Mouse (Mus musculus) limb, embryonic 11.5 days (tissue): ENCODE measurements at regions not wholly inside any gene's neighbourhood (a gene's known extent, or its start where the extent isn't known, plus 50 kb on each side); places are given as distances from the start of the nearest gene placed in this dataset.
"Not testable (repeated sequence)": the region's sequence is repeated elsewhere in the genome, so short reads cannot be mapped to it uniquely, and the experiment has no call there.

Experiments
- ATAC-seq: fragments of 200-750 bp; cut with Nextera tagmentation; 2 replicates; pipeline ENCODE4 v1.8.0; 2017; ENCODE audit warnings: low read depth; ENCODE audit not compliant: insufficient number of reproducible peaks, low FRiP score, low TSS enrichment
- DNase-seq: peaks from one replicate; pipeline ENCODE4 v3.0.0-alpha.2; 2015; ENCODE audit warnings: low spot score
- H3K27ac ChIP-seq: fragments of 300-500 bp; sonication (generic); replicated peaks from 2 replicates; pipeline ENCODE4 v1.5.1; 2014; ENCODE audit warnings: low read depth, mild to moderate bottlenecking, low read length
- H3K27me3 ChIP-seq: fragments of 300-500 bp; sonication (generic); 2 replicates; pipeline ENCODE4 v1.6.1; 2014; ENCODE audit warnings: mild to moderate bottlenecking, low read length, mixed read lengths; ENCODE audit not compliant: control insufficient read depth, insufficient read depth
- H3K36me3 ChIP-seq: fragments of 300-500 bp; sonication (generic); 2 replicates; pipeline ENCODE4 v1.6.1; 2014; ENCODE audit warnings: mild to moderate bottlenecking, low read length, moderate library complexity, mixed read lengths; ENCODE audit not compliant: control insufficient read depth, insufficient read depth
- H3K4me1 ChIP-seq: fragments of 300-500 bp; sonication (generic); 2 replicates; pipeline ENCODE4 v1.6.1; 2014; ENCODE audit warnings: low read length, mixed read lengths; ENCODE audit not compliant: control insufficient read depth, insufficient read depth
- H3K4me2 ChIP-seq: fragments of 300-500 bp; sonication (generic); 2 replicates; pipeline ENCODE4 v1.6.1; 2014; ENCODE audit warnings: low read depth, mild to moderate bottlenecking, moderate library complexity; ENCODE audit not compliant: severe bottlenecking
- H3K4me3 ChIP-seq: fragments of 300-500 bp; sonication (generic); 2 replicates; pipeline ENCODE4 v1.5.1; 2014; ENCODE audit warnings: low read depth, low read length
- H3K9ac ChIP-seq: fragments of 300-500 bp; sonication (generic); 2 replicates; pipeline ENCODE4 v1.6.1; 2014; ENCODE audit warnings: mild to moderate bottlenecking, low read length
- H3K9me3 ChIP-seq: fragments of 300-500 bp; sonication (generic); 2 replicates; pipeline ENCODE4 v1.6.1; 2016; ENCODE audit warnings: low read length; ENCODE audit not compliant: control insufficient read depth
- WGBS: fragments of 180-500 bp; shearing (Covaris S2); extraction: QIAGEN DNeasy Blood & Tissue Kit; methylation state at CpG from one replicate; pipeline ENCODE4 v1.1.7; 2014; 5-methylcytosine and 5-hydroxymethylcytosine counted together

DNA sequence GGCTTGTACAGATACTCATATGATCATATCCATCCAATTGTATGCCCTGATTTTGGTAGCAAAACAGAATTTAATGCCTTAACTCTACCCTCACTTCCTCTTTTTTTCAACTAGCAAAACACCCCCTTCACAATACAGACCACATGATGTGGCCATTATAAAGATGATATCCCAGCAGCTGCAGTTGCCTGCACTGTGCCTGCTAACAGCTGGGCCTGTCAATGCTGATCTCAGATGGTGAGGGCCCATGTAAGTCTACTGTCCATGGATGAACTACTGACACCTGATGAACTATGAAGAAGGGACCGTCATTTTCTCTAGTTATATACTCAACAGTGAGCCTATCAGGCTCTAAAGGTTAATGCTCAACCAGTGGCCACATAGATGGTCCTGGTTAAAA lies 191.8 kb upstream of the Fmr1 start:
- ATAC-seq (no peak), DNase-seq (no peak)
- Histone ChIP-seq H3K4me2 (no peak overlapping the region), H3K9ac (no peak overlapping the region), H3K4me3 (no peak overlapping the region), H3K36me3 (no peaks in the 10 kb centered on the region), H3K4me1 (no peaks in the 10 kb centered on the region), H3K9me3 (no peaks in the 10 kb centered on the region), H3K27ac (no peak overlapping the region), H3K27me3 (no peaks in the 10 kb centered on the region)
- WGBS = 93% methylated on average over 1 of the region's 1 CpGs

- H3K27me3 ChIP-seq, H3K27ac ChIP-seq, H3K4me1 ChIP-seq, H3K9ac ChIP-seq, H3K4me3 ChIP-seq, DNase-seq, H3K36me3 ChIP-seq, H3K4me2 ChIP-seq, H3K9me3 ChIP-seq, ATAC-seq: not testable (repeated sequence)
- WGBS = 52% methylated on average over 1 of the region's 1 CpGs
Measured at GRCm38 (mm10) chrX:68492052-68492451, 186.3 kb upstream of the Fmr1 start.

- H3K36me3 ChIP-seq = no peaks in the 10 kb centered on the region
- H3K4me3 ChIP-seq = no peak overlapping the region
- H3K4me2 ChIP-seq = no peak overlapping the region
- no peaks in the 10 kb centered on the region for H3K4me1 ChIP-seq
- H3K27ac ChIP-seq = no peak overlapping the region
- no peak overlapping the region for H3K9ac ChIP-seq
- DNase-seq (no peak), ATAC-seq (no peak)
- no peaks in the 10 kb centered on the region for H3K27me3 ChIP-seq
- WGBS = 88% methylated on average over 2 of the region's 2 CpGs
- H3K9me3 ChIP-seq = no peaks in the 10 kb centered on the region
Measured at GRCm38 (mm10) chrX:68494398-68495143, 183.8 kb upstream of the Fmr1 start.

DNA sequence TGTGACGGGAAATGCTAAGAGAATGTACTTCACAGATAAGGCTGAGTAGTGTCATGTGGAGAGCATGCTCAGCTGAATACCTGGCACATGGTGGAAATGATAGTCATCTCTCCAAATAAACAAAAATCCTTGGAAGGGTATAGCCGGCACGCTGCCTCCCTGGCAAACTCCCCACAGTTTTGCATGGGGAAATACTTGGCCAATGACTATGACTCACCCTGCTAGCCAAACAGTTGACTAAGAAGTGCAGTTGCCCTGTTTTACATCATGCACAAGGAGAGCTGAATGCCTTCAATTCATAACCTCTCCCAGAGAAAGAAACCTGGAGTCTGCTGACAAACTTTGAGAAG lies 183.2 kb upstream of the Fmr1 start:
- WGBS = 80% methylated on average over 3 of the region's 3 CpGs
- H3K27me3 ChIP-seq = no peaks in the 10 kb centered on the region
- no peaks in the 10 kb centered on the region for H3K4me1 ChIP-seq
- H3K4me3 ChIP-seq = no peak overlapping the region
- no peaks in the 10 kb centered on the region for H3K36me3 ChIP-seq
- ATAC-seq (no peak), DNase-seq (no peak)
- no peak overlapping the region for H3K9ac ChIP-seq
- H3K27ac ChIP-seq = no peak overlapping the region
- no peak overlapping the region for H3K4me2 ChIP-seq
- H3K9me3 ChIP-seq = no peaks in the 10 kb centered on the region

GRCm38 (mm10) chrX:68495751-68496150 lies 182.6 kb upstream of the Fmr1 start:
- Histone ChIP-seq H3K36me3 (no peaks in the 10 kb centered on the region), H3K4me1 (no peaks in the 10 kb centered on the region), H3K4me2 (no peak overlapping the region), H3K27ac (no peak overlapping the region), H3K9me3 (no peaks in the 10 kb centered on the region), H3K9ac (no peak overlapping the region), H3K27me3 (no peaks in the 10 kb centered on the region), H3K4me3 (no peak overlapping the region)
- ATAC-seq (no peak), DNase-seq (no peak)
- 86% methylated on average over 5 of the region's 5 CpGs for WGBS

GRCm38 (mm10) chrX:68497886-68498285 lies 180.5 kb upstream of the Fmr1 start:
- Histone ChIP-seq H3K27ac (no peak overlapping the region), H3K36me3 (no peaks in the 10 kb centered on the region), H3K4me1 (no peaks in the 10 kb centered on the region), H3K4me2 (no peak overlapping the region), H3K9me3 (no peaks in the 10 kb centered on the region), H3K4me3 (no peak overlapping the region), H3K9ac (no peak overlapping the region), H3K27me3 (no peaks in the 10 kb centered on the region)
- WGBS = 87% methylated on average over 4 of the region's 4 CpGs
- ATAC-seq (no peak), DNase-seq (no peak)

GRCm38 (mm10) chrX:68502938-68503337 lies 175.4 kb upstream of the Fmr1 start:
- Histone ChIP-seq H3K9ac (no peak overlapping the region), H3K4me2 (no peak overlapping the region), H3K4me1 (no peaks in the 10 kb centered on the region), H3K4me3 (no peak overlapping the region), H3K27me3 (no peaks in the 10 kb centered on the region), H3K9me3 (no peaks in the 10 kb centered on the region), H3K36me3 (no peaks in the 10 kb centered on the region), H3K27ac (no peak overlapping the region)
- DNase-seq (no peak), ATAC-seq (no peak)
- WGBS = 85% methylated on average over 1 of the region's 1 CpGs

GRCm38 (mm10) chrX:68507664-68508063 lies 170.7 kb upstream of the Fmr1 start:
- Histone ChIP-seq H3K27ac (no peak overlapping the region), H3K27me3 (no peaks in the 10 kb centered on the region), H3K36me3 (no peaks in the 10 kb centered on the region), H3K4me2 (no peak overlapping the region), H3K9ac (no peak overlapping the region), H3K4me3 (no peak overlapping the region), H3K4me1 (no peaks in the 10 kb centered on the region), H3K9me3 (no peaks in the 10 kb centered on the region)
- WGBS = 73% methylated on average over 1 of the region's 1 CpGs
- ATAC-seq (no peak), DNase-seq (no peak)

GRCm38 (mm10) chrX:68512213-68512766 lies 166.1 kb upstream of the Fmr1 start:
- DNase-seq (no peak), ATAC-seq (no peak)
- 11% methylated on average over 1 of the region's 1 CpGs for WGBS

More at GRCm38 (mm10) chrX:68512213-68512766, 166.1 kb upstream of the Fmr1 start:
- H3K4me2 ChIP-seq = no peak overlapping the region
- H3K27ac ChIP-seq = no peak overlapping the region
- no peak overlapping the region for H3K4me3 ChIP-seq
- H3K4me1 ChIP-seq = no peaks in the 10 kb centered on the region
- no peaks in the 10 kb centered on the region for H3K9me3 ChIP-seq
- no peak overlapping the region for H3K9ac ChIP-seq
- H3K36me3 ChIP-seq = no peaks in the 10 kb centered on the region
- no peaks in the 10 kb centered on the region for H3K27me3 ChIP-seq
